Mouse (Mus musculus): ENCODE measurements at regions not wholly inside any gene's neighbourhood (a gene's known extent, or its start where the extent isn't known, plus 50 kb on each side); places are given as distances from the start of the nearest gene placed in this dataset.

DNA sequence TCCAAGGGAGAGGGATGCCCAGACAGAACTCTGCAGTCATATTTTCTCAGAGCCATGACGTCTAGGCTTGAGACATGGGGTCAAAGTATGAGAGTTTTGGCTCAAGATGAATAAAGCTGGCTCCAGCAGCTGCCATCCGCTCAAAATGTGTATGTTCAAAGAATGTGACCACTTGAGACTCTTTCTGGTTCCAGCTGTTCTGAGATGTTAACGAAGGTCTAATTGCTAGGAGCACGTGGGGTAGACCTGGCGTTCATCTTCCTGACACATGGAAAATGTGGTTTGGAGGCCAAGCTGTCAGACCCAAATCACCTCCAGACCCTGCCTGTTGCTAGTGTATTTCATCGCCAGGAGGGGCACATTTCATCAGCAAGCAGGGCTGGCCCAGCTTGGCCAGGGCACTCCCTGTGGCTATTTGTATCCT lies 58.9 kb upstream of the Ankrd1 start:
- peak; percentile 35 for DNase-seq
- no peak overlapping the region for H3K4me3 ChIP-seq
- no peak; the same call in 1 of the 2 replicates for TF ChIP-seq CTCF (IDR thresholded peaks at IDR 0.05)
- intact Hi-C loops (cut with DNase I), result no loop called here
- no peak overlapping the region for H3K27ac ChIP-seq

DNA sequence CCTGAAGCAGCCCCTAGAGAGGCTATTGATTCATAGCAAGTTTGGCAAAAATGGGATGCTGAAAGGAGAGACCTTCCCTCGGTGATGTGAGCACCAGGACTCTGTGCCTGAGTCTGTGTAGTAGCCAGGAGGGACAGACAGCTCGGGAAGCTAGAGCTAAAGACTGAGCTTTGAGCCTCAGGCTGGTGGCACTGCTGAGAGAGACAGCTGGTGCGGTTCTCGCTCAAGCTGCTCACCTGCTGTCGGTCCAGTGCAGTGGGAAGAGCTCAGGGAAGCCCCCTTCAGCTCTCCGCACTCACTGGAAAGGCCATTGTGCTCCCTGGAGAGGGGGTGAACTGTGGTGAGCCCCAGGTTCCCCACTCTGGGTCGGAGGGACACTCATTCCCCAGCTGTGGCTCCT lies 60.4 kb upstream of the Ankrd1 start:
- Histone ChIP-seq H3K27ac (peak overlapping the region; percentile 38; the same call in 1 of the 2 replicates), H3K4me3 (no peak overlapping the region)
- intact Hi-C loops (cut with DNase I), result loop anchor here (5.0 kb wide), 2 partner anchors 68 to 167 kb away; partner anchors contain the start of gene Pcgf5
- no peak for TF ChIP-seq CTCF (IDR thresholded peaks at IDR 0.05)
- no peak for DNase-seq

DNA sequence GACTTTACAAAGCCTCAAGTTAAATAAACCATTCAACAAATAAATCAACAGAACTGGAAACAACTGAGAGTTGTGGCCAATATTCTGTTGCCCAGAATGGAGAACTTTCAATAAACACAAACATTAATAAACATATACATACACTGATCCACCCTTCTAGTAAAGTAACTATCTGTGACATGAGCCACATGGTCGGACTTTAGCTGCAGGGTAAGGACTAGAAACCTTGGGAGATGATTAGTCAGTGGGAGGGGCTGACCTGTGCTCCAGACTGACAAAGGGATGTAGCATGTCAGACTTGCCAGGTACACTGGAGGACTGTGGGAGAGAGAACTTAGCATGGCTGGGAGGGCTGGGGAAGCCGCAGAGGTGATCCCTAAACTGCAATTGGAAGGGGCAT lies 61.6 kb upstream of the Ankrd1 start:
- no peak overlapping the region for H3K4me3 ChIP-seq
- no peak for TF ChIP-seq CTCF (IDR thresholded peaks at IDR 0.05)
- intact Hi-C loops (cut with DNase I), result loop anchor here (5.0 kb wide), 2 partner anchors 69 to 166 kb away; partner anchors contain the start of gene Pcgf5
- no peak for DNase-seq
- no peak overlapping the region for H3K27ac ChIP-seq

DNA sequence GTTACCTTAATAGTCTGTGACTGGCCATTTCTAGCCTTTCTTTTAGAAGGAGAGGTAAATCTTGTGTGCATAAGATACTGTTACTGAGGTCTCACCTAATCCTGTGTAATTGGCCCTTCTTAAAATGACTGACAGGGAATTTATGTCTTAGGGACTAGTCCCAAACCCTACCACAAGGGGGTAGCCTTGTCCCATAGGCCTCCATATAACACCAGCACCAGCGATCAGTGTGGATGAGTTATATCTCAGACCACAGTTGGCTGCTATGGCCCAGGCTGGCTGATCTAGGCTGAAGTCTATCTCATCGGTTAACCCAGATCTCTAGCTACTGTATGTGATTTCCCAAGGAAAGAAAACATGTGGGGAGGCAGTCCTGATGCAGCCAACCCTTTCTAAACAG lies 63.2 kb upstream of the Ankrd1 start:
- DNase-seq, result peak; percentile 67

DNA sequence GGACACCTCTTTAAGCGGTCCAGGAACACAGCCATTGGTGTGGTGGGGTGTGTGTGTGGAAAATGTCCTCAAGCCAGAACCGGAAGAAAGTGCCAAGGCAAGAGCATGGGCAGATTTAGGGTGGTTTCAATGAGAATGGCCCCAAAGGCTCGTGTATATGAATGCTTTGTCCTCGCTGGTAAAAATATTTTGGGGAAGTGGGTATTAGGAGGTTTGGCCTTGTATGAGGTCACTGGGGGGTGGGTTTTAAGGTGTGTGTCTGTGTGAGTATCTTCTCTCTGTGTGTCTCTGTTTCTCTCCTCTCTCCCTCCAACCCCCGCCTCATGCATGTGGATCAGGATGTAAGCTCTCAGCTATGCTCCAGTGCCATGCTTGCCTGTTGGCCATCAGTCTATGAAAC lies 69.8 kb upstream of the Ankrd1 start:
- Histone ChIP-seq H3K4me3 (no peak overlapping the region), H3K27ac (no peak overlapping the region)
- TF ChIP-seq CTCF (IDR thresholded peaks at IDR 0.05), result no peak
- DNase-seq, result no peak
- intact Hi-C loops (cut with DNase I), result no loop called here

More for the DNA sequence above, 63.2 kb upstream of the Ankrd1 start:
- peak; percentile 90 for TF ChIP-seq CTCF (IDR thresholded peaks at IDR 0.05)
- Histone ChIP-seq H3K27ac (no peak overlapping the region), H3K4me3 (no peak overlapping the region)
- intact Hi-C loops (cut with DNase I), result loop anchor here (1.0 to 5.0 kb wide), 3 partner anchors 71 to 257 kb away; partner anchors contain the start of gene Pcgf5

DNA sequence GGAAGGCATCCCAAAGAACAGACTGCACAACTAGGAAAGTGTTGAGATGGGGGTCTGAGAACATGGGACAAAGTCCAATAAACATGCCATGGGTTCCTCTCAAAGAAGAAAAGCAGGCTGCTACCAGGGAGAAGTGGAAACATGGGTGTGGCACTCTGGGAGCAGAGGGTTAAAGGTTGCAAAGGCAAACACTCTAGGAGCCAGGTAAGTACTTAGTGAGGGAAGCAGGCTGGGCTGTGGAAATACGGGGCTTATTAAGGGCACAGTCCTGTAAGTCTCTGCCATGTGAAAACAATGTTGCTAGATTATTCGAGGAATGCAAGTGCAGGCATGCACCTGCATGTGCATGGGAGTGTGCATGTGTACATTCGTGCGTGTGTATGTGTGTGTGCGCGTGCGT lies 71.7 kb upstream of the Ankrd1 start:
- intact Hi-C loops (cut with DNase I), result no loop called here
- DNase-seq, result no peak
- no peak overlapping the region for H3K27ac ChIP-seq
- H3K4me3 ChIP-seq, result no peak overlapping the region
- TF ChIP-seq CTCF (IDR thresholded peaks at IDR 0.05), result no peak

DNA sequence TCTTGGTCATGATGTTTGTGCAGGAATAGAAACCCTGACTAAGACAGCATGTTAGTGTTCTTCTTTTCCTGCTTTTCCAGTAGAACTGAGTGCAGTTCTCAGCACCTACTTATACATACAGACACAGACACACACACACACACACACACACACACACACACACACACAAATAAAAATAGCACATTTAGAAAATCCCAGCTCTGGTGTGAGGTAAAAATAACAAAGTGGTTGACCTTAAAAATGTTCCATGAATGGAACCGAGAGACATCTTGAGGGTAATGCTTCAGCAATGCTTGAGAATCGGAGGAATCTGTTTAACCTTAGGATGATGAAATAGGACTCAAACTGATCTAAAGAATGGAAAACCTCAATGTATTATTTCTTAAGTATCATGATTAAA lies 84.4 kb upstream of the Ankrd1 start:
- intact Hi-C loops (cut with DNase I), result no loop called here
- TF ChIP-seq CTCF (IDR thresholded peaks at IDR 0.05), result no peak
- no peak overlapping the region for H3K27ac ChIP-seq
- no peak overlapping the region for H3K4me3 ChIP-seq
- no peak for DNase-seq

DNA sequence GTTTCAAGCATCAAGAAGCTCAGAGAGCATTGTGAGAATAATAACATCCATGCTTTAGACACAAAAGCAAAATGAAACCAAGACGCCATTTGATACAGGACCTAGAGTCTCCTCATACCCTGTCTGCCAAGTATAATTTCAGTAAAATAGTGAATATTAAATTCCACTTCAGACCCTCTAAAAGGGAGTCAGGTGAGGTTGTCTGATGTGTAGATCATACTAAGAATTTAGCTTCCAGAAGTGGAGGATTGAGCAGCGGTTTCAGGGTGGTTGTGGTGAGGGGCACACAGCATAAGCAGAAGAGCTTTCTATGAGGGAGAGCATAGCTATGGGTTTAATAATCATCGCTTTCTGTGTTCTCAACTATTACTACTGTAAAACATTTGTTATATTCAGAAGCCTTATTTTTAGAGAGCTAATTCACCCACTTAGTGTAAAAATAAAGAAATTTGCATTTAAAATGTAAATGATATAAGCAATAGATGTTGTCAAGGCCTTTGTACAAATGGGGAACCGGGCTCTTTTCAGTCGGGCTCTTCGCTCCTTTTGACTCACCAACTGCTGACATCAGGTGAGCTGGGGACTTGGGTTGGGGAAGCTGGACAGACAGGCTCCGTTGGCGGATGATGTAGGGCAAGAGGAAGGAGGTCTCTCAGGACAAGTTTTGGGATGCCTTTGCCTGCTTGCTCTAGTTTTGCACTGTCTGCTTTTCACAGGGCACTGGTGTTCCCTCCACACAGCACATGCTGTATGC lies 85.2 kb upstream of the Ankrd1 start:
- DNase-seq, result no peak
- Histone ChIP-seq H3K4me3 (no peak overlapping the region), H3K27ac (no peak overlapping the region)
- no peak for TF ChIP-seq CTCF (IDR thresholded peaks at IDR 0.05)
- intact Hi-C loops (cut with DNase I), result no loop called here

DNA sequence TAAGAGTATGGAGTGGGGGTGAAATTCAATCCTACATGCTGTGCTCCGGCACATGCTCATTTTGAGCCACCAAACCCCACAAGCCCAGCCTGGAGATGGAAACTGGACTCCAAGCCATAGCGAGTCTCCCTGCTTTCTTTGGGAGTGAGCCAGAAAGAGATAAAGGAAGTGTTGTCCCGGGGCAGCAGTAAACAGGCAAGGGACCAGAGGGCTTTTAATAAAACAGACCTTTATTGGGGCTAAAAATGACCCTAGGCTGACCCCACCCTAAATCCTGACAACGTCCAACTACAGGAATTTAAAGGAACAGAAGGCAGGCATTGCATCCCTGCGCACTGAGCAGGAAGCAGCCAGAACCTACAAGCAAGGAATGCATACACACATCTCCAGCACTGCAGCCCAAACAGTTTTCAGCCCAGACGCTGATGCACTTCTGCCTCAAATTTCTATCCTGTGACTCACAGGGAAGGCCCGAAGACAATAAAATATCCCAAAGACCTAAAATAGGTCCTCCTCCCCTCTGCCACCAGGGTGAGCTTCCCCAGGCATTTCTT lies 87.9 kb upstream of the Ankrd1 start:
- TF ChIP-seq CTCF (IDR thresholded peaks at IDR 0.05), result no peak
- DNase-seq, result no peak
- Histone ChIP-seq H3K4me3 (peak overlapping the region; percentile 31), H3K27ac (peak overlapping the region; percentile 38; the same call in 1 of the 2 replicates)
- intact Hi-C loops (cut with DNase I), result no loop called here

DNA sequence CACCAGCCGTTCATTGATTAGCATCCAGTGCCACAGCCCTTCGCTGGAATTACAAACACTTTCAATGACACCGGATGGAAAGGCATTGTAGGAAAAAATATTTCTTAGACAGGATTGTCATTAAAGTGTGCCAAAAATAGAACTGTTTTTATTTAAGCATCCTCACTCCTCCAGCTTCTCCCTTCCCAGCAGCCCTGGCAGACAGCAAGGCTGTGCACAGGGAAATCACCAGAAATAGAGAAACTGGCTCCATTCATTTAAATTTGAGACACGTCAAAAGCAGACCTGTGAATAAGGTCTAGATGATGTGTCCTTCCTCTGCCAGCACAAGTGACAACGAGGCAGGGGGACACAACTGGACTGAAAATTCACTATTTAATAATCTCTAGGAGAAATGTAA lies 88.5 kb upstream of the Ankrd1 start:
- no peak overlapping the region for H3K4me3 ChIP-seq
- no peak for TF ChIP-seq CTCF (IDR thresholded peaks at IDR 0.05)
- intact Hi-C loops (cut with DNase I), result no loop called here
- H3K27ac ChIP-seq, result peak overlapping the region; percentile 38; the same call in 1 of the 2 replicates
- no peak for DNase-seq

DNA sequence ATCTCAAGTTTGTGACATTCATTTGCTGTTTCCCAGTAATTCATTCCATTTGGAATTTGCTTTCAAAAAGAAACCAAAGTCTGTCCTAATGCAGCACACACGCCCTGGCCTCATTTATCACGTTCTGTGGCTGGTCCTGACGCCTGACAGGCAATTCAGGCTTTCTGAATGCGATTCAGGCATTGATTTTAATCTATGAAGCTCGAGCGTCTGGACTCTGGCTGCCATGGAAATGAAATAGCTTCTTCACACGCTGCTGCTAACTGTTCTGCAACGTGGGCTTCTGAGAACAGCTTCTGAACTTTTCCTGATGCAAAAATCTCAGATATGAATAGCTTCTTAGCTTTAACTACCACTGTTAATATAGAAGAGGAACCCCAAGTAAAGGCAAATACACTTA lies 93.6 kb upstream of the Ankrd1 start:
- intact Hi-C loops (cut with DNase I), result no loop called here
- no peak for DNase-seq
- H3K4me3 ChIP-seq, result no peak overlapping the region
- TF ChIP-seq CTCF (IDR thresholded peaks at IDR 0.05), result no peak
- H3K27ac ChIP-seq, result no peak overlapping the region

DNA sequence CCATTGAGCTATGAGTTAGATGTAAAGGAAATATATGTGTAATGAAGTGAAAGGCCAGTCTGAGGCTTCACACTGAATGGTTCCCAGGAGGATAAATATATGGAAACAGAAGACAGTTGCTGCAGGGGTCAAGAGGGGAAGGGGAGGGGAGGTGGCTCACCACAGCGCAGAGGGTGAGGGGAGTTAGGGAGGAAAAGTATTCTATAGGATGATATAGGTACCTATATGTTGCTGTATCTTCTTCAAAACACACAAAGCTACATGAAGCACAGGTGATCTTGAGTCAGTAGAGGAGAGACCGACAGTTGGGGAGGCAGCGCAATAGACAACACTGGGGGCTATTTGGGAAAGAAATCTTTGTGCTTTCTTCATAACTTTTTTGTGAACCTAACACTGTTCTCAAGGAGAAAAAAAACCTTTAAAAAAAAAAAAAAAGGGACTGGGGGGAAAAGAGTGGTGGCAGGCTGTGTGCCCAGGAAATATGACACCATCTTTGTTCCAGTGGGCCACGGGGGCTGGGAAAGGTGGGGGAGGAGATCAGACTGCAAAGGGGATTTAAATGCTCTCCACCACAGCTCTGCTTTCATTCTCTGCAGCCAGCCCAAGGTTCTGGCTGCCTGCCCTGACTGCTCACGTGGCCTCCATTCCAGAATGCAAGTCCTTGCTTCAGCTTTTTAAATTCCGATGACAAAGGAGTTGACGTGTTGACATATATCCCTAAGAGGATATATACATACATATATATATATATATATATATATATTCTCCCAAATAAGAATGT lies 94.5 kb upstream of the Ankrd1 start:
- peak; percentile 48 for DNase-seq
- TF ChIP-seq CTCF (IDR thresholded peaks at IDR 0.05), result no peak
- no peak overlapping the region for H3K27ac ChIP-seq
- intact Hi-C loops (cut with DNase I), result no loop called here
- no peak overlapping the region for H3K4me3 ChIP-seq

DNA sequence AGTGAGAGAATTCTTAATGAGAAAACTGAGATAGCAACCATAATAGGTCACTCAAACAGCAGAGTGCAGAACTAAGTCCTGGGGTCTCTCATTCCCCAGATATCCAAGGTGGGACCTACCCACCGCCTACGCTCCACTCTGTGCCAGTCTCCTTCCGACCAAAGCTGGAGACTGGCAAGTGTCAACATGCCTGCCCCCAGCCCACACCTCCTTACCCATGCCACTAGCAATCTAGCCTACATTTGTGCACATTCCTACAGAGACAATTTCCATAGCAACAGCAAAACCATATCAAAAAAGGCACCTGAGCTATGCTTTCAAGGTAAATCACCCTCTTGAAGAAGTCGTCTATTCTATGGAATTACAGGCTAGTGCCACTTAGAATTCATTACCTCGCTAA lies 97.3 kb upstream of the Ankrd1 start:
- H3K4me3 ChIP-seq, result no peak overlapping the region
- no peak for TF ChIP-seq CTCF (IDR thresholded peaks at IDR 0.05)
- no peak for DNase-seq
- intact Hi-C loops (cut with DNase I), result no loop called here
- no peak overlapping the region for H3K27ac ChIP-seq
